Mouse (Mus musculus) stomach, embryonic 16.5 days (tissue): Measurements from ENCODE around the gene Ccnh. TPM values are rescaled to one million over a fixed set of nuclear protein-coding genes. Genes with fewer than 3 reads are reported as not detected.

Source experiments
- ATAC-seq: fragments of 200-750 bp; cut with Nextera tagmentation; 2 replicates; pipeline ENCODE4 v1.8.0; 2017; ENCODE audit warnings: moderate number of reproducible peaks, moderate TSS enrichment; ENCODE audit not compliant: insufficient read depth, low FRiP score
- H3K27ac ChIP-seq: fragments of 300-500 bp; sonication (generic); 2 replicates; pipeline ENCODE4 v1.5.1; 2014; ENCODE audit warnings: low read length
- H3K27me3 ChIP-seq: fragments of 300-500 bp; sonication (generic); 2 replicates; pipeline ENCODE4 v1.6.1; 2014; ENCODE audit warnings: low read length, control low read depth, mixed read lengths; ENCODE audit not compliant: control insufficient read depth, insufficient read depth
- H3K36me3 ChIP-seq: fragments of 300-500 bp; sonication (generic); 2 replicates; pipeline ENCODE4 v1.6.1; 2014; ENCODE audit warnings: low read length; ENCODE audit not compliant: control insufficient read depth, insufficient read depth
- H3K4me1 ChIP-seq: fragments of 300-500 bp; sonication (generic); 2 replicates; pipeline ENCODE4 v1.6.1; 2014; ENCODE audit warnings: low read length, control low read depth, mixed read lengths; ENCODE audit not compliant: control insufficient read depth, insufficient read depth
- H3K4me2 ChIP-seq: fragments of 300-500 bp; sonication (generic); 2 replicates; pipeline ENCODE4 v1.6.1; 2014; ENCODE audit warnings: low read depth, low read length, mixed read lengths
- H3K4me3 ChIP-seq: fragments of 300-500 bp; sonication (generic); replicated peaks from 2 replicates; pipeline ENCODE4 v1.5.1; 2014; ENCODE audit warnings: mild to moderate bottlenecking, low read length
- H3K9ac ChIP-seq: fragments of 300-500 bp; sonication (generic); 2 replicates; pipeline ENCODE4 v1.6.1; 2014; ENCODE audit warnings: low read length
- H3K9me3 ChIP-seq: fragments of 300-500 bp; sonication (generic); replicated peaks from 2 replicates; pipeline ENCODE4 v1.6.1; 2016; ENCODE audit warnings: low read length, control low read depth; ENCODE audit not compliant: control insufficient read depth
- WGBS: fragments of 180-500 bp; shearing (Covaris S2); extraction: QIAGEN DNeasy Blood & Tissue Kit; methylation state at CpG from one replicate; pipeline ENCODE4 v1.1.7; 2014; 5-methylcytosine and 5-hydroxymethylcytosine counted together
- polyA plus RNA-seq: library from polyadenylated mRNA; unstranded; fragments of >200 nt; fragmentation: Nextera tagmentation; extraction: Ambion mirVana; gene quantifications from 2 replicates; pipeline ENCODE4 v1.2.1, GENCODE M21; 2015

Gene Ccnh
- polyA plus RNA-seq, 1 experiment from 2014 or later: 76.2 TPM

GRCm38 (mm10) chr13:85208656-85209055, 19.4 kb downstream of the Ccnh start:
- no peaks in the 10 kb centered on the region for H3K27me3 ChIP-seq

GRCm38 (mm10) chr13:85210353-85210752, 21.1 kb downstream of the Ccnh start:
- H3K4me1 ChIP-seq: no peaks in the 10 kb centered on the region
- ATAC-seq: no peak
- H3K27me3 ChIP-seq: no peaks in the 10 kb centered on the region
- H3K9me3 ChIP-seq: no peaks in the 10 kb centered on the region
- no peak overlapping the region for H3K4me2 ChIP-seq
- no peak overlapping the region for H3K27ac ChIP-seq
- WGBS: 70% methylated on average over 1 of the region's 1 CpGs
- no peak overlapping the region for H3K4me3 ChIP-seq
- H3K36me3 ChIP-seq: peaks cover 9% of the 10 kb centered on the region; the same call in 1 of the 2 replicates
- H3K9ac ChIP-seq: no peak overlapping the region

More at GRCm38 (mm10) chr13:85208656-85209055, 19.4 kb downstream of the Ccnh start:
- Histone ChIP-seq H3K4me3 (no peak overlapping the region), H3K4me2 (no peak overlapping the region), H3K27ac (no peak overlapping the region), H3K9ac (no peak overlapping the region), H3K9me3 (no peaks in the 10 kb centered on the region), H3K36me3 (peaks cover 8% of the 10 kb centered on the region; the same call in 1 of the 2 replicates), H3K4me1 (no peaks in the 10 kb centered on the region)
- no peak for ATAC-seq
- 93% methylated on average over 6 of the region's 6 CpGs for WGBS

- Histone ChIP-seq H3K27me3 (no peaks in the 10 kb centered on the region), H3K9me3 (no peaks in the 10 kb centered on the region), H3K27ac (no peak overlapping the region), H3K4me2 (no peak overlapping the region), H3K4me3 (no peak overlapping the region), H3K36me3 (0 out of 2 replicates have a peak, but pooled peaks cover 4% of the 10 kb centered on the region), H3K4me1 (no peaks in the 10 kb centered on the region), H3K9ac (no peak overlapping the region)
- 85% methylated on average over 4 of the region's 4 CpGs for WGBS
- no peak for ATAC-seq
Measured at GRCm38 (mm10) chr13:85218656-85219055, 29.4 kb downstream of the Ccnh start.

- no peak overlapping the region for H3K4me2 ChIP-seq
- H3K36me3 ChIP-seq: no peaks in the 10 kb centered on the region
- H3K4me1 ChIP-seq: no peaks in the 10 kb centered on the region
- H3K27me3 ChIP-seq: no peaks in the 10 kb centered on the region
- no peak overlapping the region for H3K27ac ChIP-seq
- H3K4me3 ChIP-seq: no peak overlapping the region
- 85% methylated on average over 7 of the region's 7 CpGs for WGBS
- ATAC-seq: no peak
- H3K9me3 ChIP-seq: no peaks in the 10 kb centered on the region
- no peak overlapping the region for H3K9ac ChIP-seq
Measured at GRCm38 (mm10) chr13:85238760-85239159, 49.6 kb downstream of the Ccnh start.

Other genes starting within 250 kb of the Ccnh start
- gene Rasa1, start 99.7 kb downstream of the Ccnh start, polyA plus RNA-seq: 30.3 and 35.0 TPM in 2 replicates